Mouse (Mus musculus) midbrain, embryonic 10.5 days (tissue): ENCODE measurements around the gene Vtcn1. TPM values are rescaled to one million over a fixed set of nuclear protein-coding genes. Genes with fewer than 3 reads are reported as not detected.
"Not testable (repeated sequence)": the region's sequence is repeated elsewhere in the genome, so short reads cannot be mapped to it uniquely, and the experiment has no call there.

Source experiments
- DNase-seq: peaks from one replicate; pipeline ENCODE4 v3.0.0-alpha.2; 2017; ENCODE audit warnings: low spot score
- H3K27ac ChIP-seq: fragments of 300-500 bp; sonication (generic); replicated peaks from 2 replicates; pipeline ENCODE4 v1.5.1; 2016; ENCODE audit warnings: mild to moderate bottlenecking
- H3K27me3 ChIP-seq: fragments of 300-500 bp; sonication (generic); 2 replicates; pipeline ENCODE4 v1.6.1; 2016; ENCODE audit warnings: low read depth, mild to moderate bottlenecking; ENCODE audit not compliant: poor library complexity, severe bottlenecking
- H3K36me3 ChIP-seq: fragments of 300-500 bp; sonication (generic); 2 replicates; pipeline ENCODE4 v1.6.1; 2016; ENCODE audit warnings: mild to moderate bottlenecking, moderate library complexity
- H3K4me1 ChIP-seq: fragments of 300-500 bp; sonication (generic); 2 replicates; pipeline ENCODE4 v1.6.1; 2016
- H3K4me3 ChIP-seq: fragments of 300-500 bp; sonication (generic); 2 replicates; pipeline ENCODE4 v1.5.1; 2016; ENCODE audit warnings: mild to moderate bottlenecking, moderate library complexity
- H3K9me3 ChIP-seq: fragments of 300-500 bp; sonication (generic); replicated peaks from 2 replicates; pipeline ENCODE4 v1.6.1; 2016; ENCODE audit warnings: mild to moderate bottlenecking
- WGBS: fragments of 180-500 bp; shearing (Covaris S2); methylation state at CpG from one replicate; pipeline ENCODE4 v1.1.7; 2016; 5-methylcytosine and 5-hydroxymethylcytosine counted together
- polyA plus RNA-seq: library from polyadenylated mRNA; unstranded; fragments of >200 nt; fragmentation: Nextera tagmentation; extraction: Ambion mirVana; gene quantifications from 2 replicates; pipeline ENCODE4 v1.2.1, GENCODE M21; 2016

The Vtcn1 gene
- polyA plus RNA-seq, 1 experiment from 2014 or later: not detected

GRCm38 (mm10) chr3:100811836-100812235, 13.4 kb upstream of the Vtcn1 start:
- WGBS: 80% methylated on average over 2 of the region's 2 CpGs
- no peak for DNase-seq
- no peaks in the 10 kb centered on the region for H3K4me1 ChIP-seq
- H3K4me3 ChIP-seq: no peak overlapping the region
- H3K36me3 ChIP-seq: no peaks in the 10 kb centered on the region
- H3K9me3 ChIP-seq: no peaks in the 10 kb centered on the region
- no peaks in the 10 kb centered on the region for H3K27me3 ChIP-seq
- no peak overlapping the region for H3K27ac ChIP-seq

GRCm38 (mm10) chr3:100815490-100815889, 9.8 kb upstream of the Vtcn1 start:
- H3K4me1 ChIP-seq, DNase-seq, H3K4me3 ChIP-seq, H3K27me3 ChIP-seq, H3K36me3 ChIP-seq, H3K9me3 ChIP-seq, H3K27ac ChIP-seq: not testable (repeated sequence)
- WGBS: 44% methylated on average over 1 of the region's 1 CpGs

DNA sequence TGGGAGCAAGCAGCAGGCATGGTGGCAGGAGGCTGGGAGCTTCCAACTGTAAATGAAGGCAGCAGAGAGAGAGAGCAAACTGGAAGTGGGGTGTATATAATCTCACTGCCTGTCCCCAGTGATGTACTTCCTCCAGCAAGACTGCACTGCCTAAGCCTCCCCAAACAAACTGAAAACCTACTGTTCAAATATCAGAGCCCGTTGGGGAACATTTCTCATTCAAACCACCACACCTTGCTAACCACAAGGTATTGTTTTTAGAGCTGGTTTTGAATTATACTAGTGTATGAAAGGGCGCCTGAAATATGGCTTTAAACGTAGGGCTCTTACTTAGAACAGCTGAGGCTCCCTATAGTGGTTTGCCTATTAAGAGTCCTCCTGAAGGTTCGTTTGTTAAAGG, 6.5 kb upstream of the Vtcn1 start:
- H3K27me3 ChIP-seq: no peaks in the 10 kb centered on the region
- H3K36me3 ChIP-seq: no peaks in the 10 kb centered on the region
- no peak for DNase-seq
- no peak overlapping the region for H3K4me3 ChIP-seq
- H3K27ac ChIP-seq: no peak overlapping the region
- no peaks in the 10 kb centered on the region for H3K9me3 ChIP-seq
- 81% methylated on average over 4 of the region's 4 CpGs for WGBS
- peaks cover 8% of the 10 kb centered on the region for H3K4me1 ChIP-seq

DNA sequence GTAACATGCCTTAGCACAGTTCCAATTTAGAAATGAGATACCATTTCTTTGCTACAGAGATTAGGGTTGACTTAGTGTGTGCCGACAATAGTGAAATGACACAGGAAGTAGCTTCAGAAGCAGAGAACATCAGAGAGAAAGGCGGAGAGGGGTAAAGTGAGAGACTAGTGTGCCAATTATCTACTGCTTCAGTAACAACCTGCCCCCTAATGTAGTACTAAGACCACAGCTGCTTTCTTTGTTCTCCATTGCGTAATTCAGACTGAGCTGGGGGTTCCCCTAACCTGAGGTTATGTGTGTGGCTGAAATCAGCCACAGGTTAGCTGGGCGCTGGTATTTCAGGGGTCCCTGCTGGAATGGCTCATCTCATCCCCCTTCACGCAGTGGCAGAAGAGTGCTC, 5.7 kb upstream of the Vtcn1 start:
- WGBS: 94% methylated on average over 5 of the region's 5 CpGs
- H3K4me3 ChIP-seq: no peak overlapping the region
- no peaks in the 10 kb centered on the region for H3K9me3 ChIP-seq
- H3K27ac ChIP-seq: no peak overlapping the region
- no peaks in the 10 kb centered on the region for H3K36me3 ChIP-seq
- DNase-seq: no peak
- H3K27me3 ChIP-seq: no peaks in the 10 kb centered on the region
- H3K4me1 ChIP-seq: peaks cover 8% of the 10 kb centered on the region

GRCm38 (mm10) chr3:100820852-100821251, 4.4 kb upstream of the Vtcn1 start:
- 74% methylated on average over 2 of the region's 2 CpGs for WGBS
- no peak overlapping the region for H3K27ac ChIP-seq
- H3K36me3 ChIP-seq: no peaks in the 10 kb centered on the region
- no peaks in the 10 kb centered on the region for H3K9me3 ChIP-seq
- H3K4me1 ChIP-seq: peaks cover 14% of the 10 kb centered on the region
- no peaks in the 10 kb centered on the region for H3K27me3 ChIP-seq
- H3K4me3 ChIP-seq: no peak overlapping the region
- DNase-seq: no peak

- Histone ChIP-seq H3K4me1 (peaks cover 14% of the 10 kb centered on the region), H3K27ac (no peak overlapping the region), H3K36me3 (no peaks in the 10 kb centered on the region), H3K9me3 (no peaks in the 10 kb centered on the region), H3K4me3 (no peak overlapping the region), H3K27me3 (no peaks in the 10 kb centered on the region)
- 82% methylated on average over 2 of the region's 2 CpGs for WGBS
- DNase-seq: no peak
Measured at GRCm38 (mm10) chr3:100821276-100821675, 4.0 kb upstream of the Vtcn1 start.

- no peak overlapping the region for H3K4me3 ChIP-seq
- H3K27me3 ChIP-seq: no peaks in the 10 kb centered on the region
- 85% methylated on average over 3 of the region's 3 CpGs for WGBS
- H3K4me1 ChIP-seq: no peaks in the 10 kb centered on the region; the same call in 1 of the 2 replicates
- no peaks in the 10 kb centered on the region for H3K9me3 ChIP-seq
- no peak overlapping the region for H3K27ac ChIP-seq
- DNase-seq: no peak
- H3K36me3 ChIP-seq: no peaks in the 10 kb centered on the region
Measured at GRCm38 (mm10) chr3:100843784-100844183, 18.5 kb downstream of the Vtcn1 start.

DNA sequence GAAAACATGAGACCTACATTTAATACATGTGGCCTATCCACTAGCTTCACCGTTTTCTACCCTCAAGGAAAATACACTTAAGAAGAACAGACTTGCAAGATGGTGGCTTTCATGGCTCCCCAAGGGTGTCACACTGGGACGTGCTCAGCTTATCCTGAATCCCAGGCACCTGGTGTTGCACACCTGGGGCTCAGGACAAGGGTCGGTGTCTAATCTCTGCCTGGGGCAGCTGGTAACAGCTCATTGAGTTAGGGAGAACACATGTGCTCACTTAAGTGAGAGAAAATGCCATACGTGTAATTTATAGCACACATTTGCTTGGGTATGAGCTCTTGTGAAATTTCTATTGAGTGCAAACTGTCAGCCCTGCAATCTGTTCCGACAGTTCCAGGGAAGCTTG, 19.1 kb downstream of the Vtcn1 start:
- no peaks in the 10 kb centered on the region for H3K36me3 ChIP-seq
- DNase-seq: no peak
- H3K9me3 ChIP-seq: no peaks in the 10 kb centered on the region
- no peaks in the 10 kb centered on the region for H3K27me3 ChIP-seq
- WGBS: 89% methylated on average over 5 of the region's 5 CpGs
- H3K27ac ChIP-seq: no peak overlapping the region
- H3K4me1 ChIP-seq: no peaks in the 10 kb centered on the region; the same call in 1 of the 2 replicates
- no peak overlapping the region for H3K4me3 ChIP-seq

GRCm38 (mm10) chr3:100848348-100848747, 23.1 kb downstream of the Vtcn1 start:
- Histone ChIP-seq H3K4me3 (no peak overlapping the region), H3K9me3 (no peaks in the 10 kb centered on the region), H3K4me1 (no peaks in the 10 kb centered on the region; the same call in 1 of the 2 replicates), H3K36me3 (no peaks in the 10 kb centered on the region), H3K27ac (no peak overlapping the region), H3K27me3 (no peaks in the 10 kb centered on the region)
- no peak for DNase-seq
- WGBS: 89% methylated on average over 7 of the region's 7 CpGs

DNA sequence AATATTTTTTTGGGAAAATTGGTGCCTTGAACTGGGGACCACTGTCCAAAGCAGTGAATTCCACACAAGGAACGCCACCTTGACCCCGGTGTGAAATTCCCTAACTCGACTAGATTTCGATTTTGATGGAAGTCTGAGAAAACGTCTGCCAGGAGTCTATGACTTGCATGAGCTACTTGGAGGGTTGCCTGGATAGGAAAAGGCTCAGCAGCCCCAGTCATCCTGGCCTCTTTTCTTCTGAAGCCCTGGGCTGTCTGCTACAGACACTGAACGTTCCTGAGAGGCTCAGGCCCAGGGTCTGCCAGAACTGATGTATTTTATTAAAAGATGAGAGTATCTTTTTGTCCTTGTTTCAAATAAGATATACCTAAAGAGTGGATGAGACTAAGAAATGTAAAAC, 25.2 kb downstream of the Vtcn1 start:
- WGBS: 87% methylated on average over 6 of the region's 6 CpGs
- Histone ChIP-seq H3K27me3 (no peaks in the 10 kb centered on the region), H3K27ac (no peak overlapping the region), H3K36me3 (no peaks in the 10 kb centered on the region), H3K9me3 (no peaks in the 10 kb centered on the region), H3K4me3 (no peak overlapping the region), H3K4me1 (no peaks in the 10 kb centered on the region; the same call in 1 of the 2 replicates)
- no peak for DNase-seq

DNA sequence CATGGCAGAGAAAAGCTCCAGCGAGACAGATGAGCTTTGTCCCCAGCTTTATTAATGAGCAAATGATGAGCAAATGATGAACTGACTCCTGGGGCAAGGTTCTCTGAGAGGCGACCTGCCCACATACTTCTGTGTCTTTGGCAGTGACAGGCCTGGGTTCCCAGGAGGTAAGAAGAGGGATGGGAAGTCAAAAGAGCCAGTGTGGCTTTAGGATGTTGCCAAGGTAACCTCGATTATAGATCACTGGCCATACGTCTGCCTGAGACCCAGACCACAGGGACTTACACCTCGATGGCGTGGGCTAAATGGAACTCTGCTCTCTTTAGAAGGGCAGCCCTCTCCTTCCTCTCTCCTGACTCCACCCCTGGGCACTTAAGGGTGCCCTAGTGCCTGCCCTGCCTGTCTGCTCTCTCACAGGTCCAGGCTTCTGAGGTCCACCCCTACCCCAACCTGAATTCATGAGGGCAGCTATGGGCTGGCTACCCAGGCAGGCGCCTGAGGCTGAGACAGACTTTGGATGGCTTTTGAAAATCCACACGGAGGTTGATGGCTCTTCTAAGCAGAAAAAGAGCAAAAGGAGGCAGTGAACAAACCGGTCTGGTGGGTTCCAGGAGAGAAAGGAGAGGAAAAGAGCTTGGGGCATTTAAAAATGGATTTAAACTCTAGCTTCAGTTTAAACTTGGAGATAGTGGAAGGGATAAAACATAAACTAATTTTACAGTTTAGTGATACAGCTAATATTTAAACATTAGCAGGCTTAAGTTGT, 31.0 kb downstream of the Vtcn1 start:
- H3K27ac ChIP-seq: no peak overlapping the region
- 63% methylated on average over 9 of the region's 9 CpGs for WGBS
- H3K9me3 ChIP-seq: no peaks in the 10 kb centered on the region
- no peak overlapping the region for H3K4me3 ChIP-seq
- no peaks in the 10 kb centered on the region for H3K27me3 ChIP-seq
- no peaks in the 10 kb centered on the region for H3K36me3 ChIP-seq
- DNase-seq: no peak
- no peaks in the 10 kb centered on the region for H3K4me1 ChIP-seq

DNA sequence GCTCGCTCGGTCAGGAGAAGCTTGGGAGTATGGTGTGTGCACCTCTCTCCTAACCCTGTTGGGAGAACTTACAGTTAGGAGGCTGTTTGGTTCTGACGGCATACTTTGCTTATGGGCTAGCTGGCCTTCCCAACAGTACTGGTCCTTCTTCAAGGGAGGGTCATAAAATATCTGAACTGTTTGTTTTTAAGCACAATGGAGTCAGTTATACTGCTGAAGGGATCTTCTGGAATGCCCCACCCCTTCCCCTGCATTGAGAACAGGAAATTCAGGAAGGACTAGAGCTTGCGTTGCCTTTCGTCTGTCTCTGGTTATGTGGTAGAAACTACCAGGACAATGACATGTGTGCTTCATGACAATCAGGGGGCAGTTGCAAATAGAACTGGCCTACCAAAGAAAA, 31.9 kb downstream of the Vtcn1 start:
- WGBS: 87% methylated on average over 5 of the region's 5 CpGs
- H3K9me3 ChIP-seq: no peaks in the 10 kb centered on the region
- H3K36me3 ChIP-seq: no peaks in the 10 kb centered on the region
- no peaks in the 10 kb centered on the region for H3K27me3 ChIP-seq
- no peaks in the 10 kb centered on the region for H3K4me1 ChIP-seq
- no peak overlapping the region for H3K27ac ChIP-seq
- no peak for DNase-seq
- H3K4me3 ChIP-seq: no peak overlapping the region

GRCm38 (mm10) chr3:100858334-100859002, 33.2 kb downstream of the Vtcn1 start:
- no peak for DNase-seq
- Histone ChIP-seq H3K4me1 (no peaks in the 10 kb centered on the region), H3K27ac (no peak overlapping the region), H3K36me3 (no peaks in the 10 kb centered on the region), H3K9me3 (no peaks in the 10 kb centered on the region), H3K4me3 (no peak overlapping the region), H3K27me3 (no peaks in the 10 kb centered on the region)
- 91% methylated on average over 5 of the region's 5 CpGs for WGBS
